Mouse (Mus musculus) cerebellum, adult 2 months (tissue): ENCODE measurements around the gene Olfr985. TPM values are rescaled to one million over a fixed set of nuclear protein-coding genes. Genes with fewer than 3 reads are reported as not detected.

Experiments
- DNase-seq, 2 experiments: peaks; one replicate each; pipeline ENCODE4 v3.0.0; 2021
- H3K27ac ChIP-seq: fragments of 200-500 bp; 2 replicates; pipeline ENCODE4 v1.5.1; 2012; ENCODE audit warnings: low read length, control low read depth, inconsistent platforms; ENCODE audit not compliant: insufficient read depth
- H3K27me3 ChIP-seq: fragments of 200-500 bp; 2 replicates; pipeline ENCODE4 v1.6.1; 2012; ENCODE audit warnings: inconsistent platforms, mild to moderate bottlenecking, low read length, moderate library complexity; ENCODE audit not compliant: control insufficient read depth, insufficient read depth
- H3K4me1 ChIP-seq: fragments of 200-500 bp; 2 replicates; pipeline ENCODE4 v1.6.1; 2011; ENCODE audit warnings: low read length; ENCODE audit not compliant: control insufficient read depth, insufficient read depth
- H3K4me3 ChIP-seq: fragments of 200-500 bp; replicated peaks from 2 replicates; pipeline ENCODE3; 2011; ENCODE audit warnings: mild to moderate bottlenecking, low read depth, low read length, control low read depth; ENCODE audit not compliant: insufficient read depth
- CTCF ChIP-seq: fragments of 200-500 bp; IDR thresholded peaks from 2 replicates; pipeline ENCODE4 v1.5.1; 2011; ENCODE audit warnings: low read depth, mild to moderate bottlenecking, control low read depth, low read length, moderate library complexity, borderline replicate concordance; ENCODE audit not compliant: insufficient read depth
- POLR2A ChIP-seq: fragments of 200-500 bp; IDR thresholded peaks from 2 replicates; pipeline ENCODE4 v1.6.1; 2011; ENCODE audit warnings: low read length, control low read depth, borderline replicate concordance; ENCODE audit not compliant: insufficient read depth
- WGBS: fragments of 180-500 bp; shearing (Covaris S2); methylation state at CpG from one replicate; pipeline ENCODE4 v1.1.7; 2018; 5-methylcytosine and 5-hydroxymethylcytosine counted together
- polyA plus RNA-seq: library from polyadenylated mRNA; depleted of rRNA; stranded (reverse); fragments of >200 nt; gene quantifications from 2 replicates; pipeline ENCODE4 v1.2.3, GENCODE M21; 2012; rRNA removed

Olfr985 gene
- polyA plus RNA-seq, 1 experiment = not detected

DNA sequence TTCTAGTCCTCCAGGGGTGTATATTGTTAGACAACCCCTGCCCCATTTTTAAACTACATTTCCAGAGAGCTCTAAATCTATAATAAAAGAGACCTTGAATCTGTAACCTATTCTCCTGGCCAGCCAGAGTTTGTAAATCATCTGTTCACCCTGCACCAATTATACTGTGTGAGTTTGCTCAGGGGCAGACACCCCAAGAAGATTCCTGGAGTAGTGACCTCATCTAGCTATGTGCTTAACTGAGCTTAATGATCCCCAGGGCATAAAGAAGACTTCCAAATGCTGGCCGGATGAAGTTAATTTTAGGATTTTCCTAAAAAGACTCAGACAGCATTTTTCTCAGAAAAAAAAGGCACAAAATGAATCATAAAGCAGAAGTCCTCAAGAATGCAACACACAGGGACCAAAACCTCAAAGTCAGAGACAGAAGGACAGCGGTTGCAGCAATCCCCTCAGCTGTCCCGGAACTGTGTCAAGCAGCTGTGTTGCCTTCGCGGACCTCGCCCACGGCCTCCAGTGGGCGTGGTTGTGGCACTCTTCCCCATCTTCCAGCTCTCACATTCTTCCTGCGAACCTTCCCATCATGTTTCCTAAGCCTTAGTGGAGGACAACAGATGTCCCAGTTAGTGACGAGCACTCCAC, 13.2 kb downstream of the Olfr985 start:
- 21% methylated on average over 10 of the region's 10 CpGs for WGBS
- Histone ChIP-seq H3K27me3 (no peaks in the 10 kb centered on the region), H3K4me3 (no peak overlapping the region), H3K27ac (no peak overlapping the region), H3K4me1 (no peaks in the 10 kb centered on the region)
- no peak for DNase-seq
- TF ChIP-seq POLR2A (no peak), CTCF (no peak)

- DNase-seq = no peak
- Histone ChIP-seq H3K4me3 (no peak within 1 kb of the TSS), H3K27me3 (no peaks in the 10 kb centered on the region), H3K4me1 (no peaks in the 10 kb centered on the region), H3K27ac (no peak within 1 kb of the TSS)
- WGBS = 60% methylated on average over 2 of the region's 2 CpGs
- TF ChIP-seq POLR2A (no peak), CTCF (no peak)
Observed at GRCm38 (mm10) chr9:40114106-40114505, 15.9 kb downstream of the Olfr985 start, which contains the start of gene Olfr984. Gene Olfr984, minus strand, starts transcription at chr9:40114206.

GRCm38 (mm10) chr9:40094769-40095168, 35.2 kb downstream of the Olfr985 start:
- Histone ChIP-seq H3K4me3 (no peak overlapping the region), H3K4me1 (no peaks in the 10 kb centered on the region), H3K27ac (no peak overlapping the region), H3K27me3 (no peaks in the 10 kb centered on the region)
- no peak for DNase-seq
- TF ChIP-seq CTCF (no peak), POLR2A (no peak)
- WGBS = 32% methylated on average over 3 of the region's 3 CpGs

DNA sequence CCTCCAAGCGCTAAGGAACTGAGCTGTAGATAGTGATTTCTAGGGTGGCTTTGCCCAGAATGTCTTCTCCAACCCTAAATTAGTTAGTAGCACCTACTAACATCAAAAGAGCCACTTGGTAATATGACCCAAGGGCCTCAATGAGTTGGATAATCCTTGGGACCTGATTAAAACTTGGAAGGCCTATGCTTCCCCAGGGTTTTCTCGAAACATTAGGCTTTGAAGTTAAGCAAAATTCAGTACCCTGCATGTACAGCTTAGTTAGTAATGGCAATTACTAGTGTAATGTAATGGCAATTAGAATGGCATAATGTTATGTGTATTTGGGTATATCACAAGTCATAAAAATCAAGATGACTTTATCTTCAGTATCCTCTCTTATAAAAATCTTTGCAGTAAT, 36.5 kb downstream of the Olfr985 start, which contains the start of gene Olfr983:
TSS of gene Olfr983 (minus strand) at position 101 of the 400 bp plus-strand sequence.
- Histone ChIP-seq H3K4me1 (no peaks in the 10 kb centered on the region), H3K4me3 (no peak within 1 kb of the TSS), H3K27me3 (no peaks in the 10 kb centered on the region), H3K27ac (no peak within 1 kb of the TSS)
- no peak for DNase-seq
- 83% methylated on average over 2 of the region's 2 CpGs for WGBS
- TF ChIP-seq POLR2A (no peak), CTCF (no peak)

Other genes with a start within 250 kb of the Olfr985 start
- gene Olfr229, start 222.8 kb downstream of the Olfr985 start, polyA plus RNA-seq = not detected in 2 replicates
- gene Olfr974, start 192.7 kb downstream of the Olfr985 start, polyA plus RNA-seq = not detected in 2 replicates
- not detected in 2 replicates for gene Olfr975, start 178.1 kb downstream of the Olfr985 start, polyA plus RNA-seq
- gene Olfr976, start 169.1 kb downstream of the Olfr985 start, polyA plus RNA-seq = not detected in 2 replicates
- not detected in 2 replicates for gene Olfr978, start 138.1 kb downstream of the Olfr985 start, polyA plus RNA-seq
- gene Olfr979, start 126.7 kb downstream of the Olfr985 start, polyA plus RNA-seq = not detected in 2 replicates
- not detected in 2 replicates for gene Olfr980, start 120.6 kb downstream of the Olfr985 start, polyA plus RNA-seq
- gene Olfr981, start 108.7 kb downstream of the Olfr985 start, polyA plus RNA-seq = not detected in 2 replicates
- not detected in 2 replicates for gene Olfr982, start 56.4 kb downstream of the Olfr985 start, polyA plus RNA-seq
- gene Olfr983, start 36.6 kb downstream of the Olfr985 start, polyA plus RNA-seq = not detected in 2 replicates
- gene Olfr984, start 16.0 kb downstream of the Olfr985 start, polyA plus RNA-seq = not detected in 2 replicates
- not detected in 2 replicates for gene Tmem225, start 17.9 kb upstream of the Olfr985 start, polyA plus RNA-seq
- not detected in 2 replicates for gene Olfr986, start 50.7 kb upstream of the Olfr985 start, polyA plus RNA-seq
- 2.8 TPM in 2 replicates for gene Zfp202, start 62.1 kb upstream of the Olfr985 start, polyA plus RNA-seq
- 9.2 and 10.1 TPM in 2 replicates for gene Scn3b, start 139.0 kb upstream of the Olfr985 start, polyA plus RNA-seq